Mouse (Mus musculus) urinary bladder, postnatal 14 days (tissue): ENCODE measurements around the gene Pheta2.
"Not testable (repeated sequence)": the region's sequence is repeated elsewhere in the genome, so short reads cannot be mapped to it uniquely, and the experiment has no call there.

Source experiments
- DNase-seq: peaks from one replicate; pipeline ENCODE4 v3.0.0; 2021; ENCODE audit warnings: low spot score

Pheta2 gene

DNA sequence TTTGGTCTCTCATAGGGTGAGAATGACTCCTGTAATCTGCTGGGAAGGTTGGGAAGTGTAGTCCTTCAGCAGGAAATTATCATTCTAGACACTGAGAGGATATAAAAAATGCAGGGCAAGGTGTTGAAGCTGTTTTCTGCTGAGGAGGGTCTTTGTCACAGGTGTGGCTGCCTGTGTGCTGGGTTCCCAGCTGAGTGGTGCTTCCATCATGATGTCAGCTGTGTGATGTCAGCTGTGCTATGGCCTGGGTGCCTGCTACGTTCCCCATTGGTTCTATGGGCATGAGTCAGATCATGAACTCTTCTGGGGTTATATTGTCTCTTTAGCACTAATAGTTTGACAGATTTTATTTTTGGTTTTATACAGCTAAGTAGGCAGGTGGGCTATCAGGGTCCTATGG is 30.1 kb downstream of the Pheta2 start:
- no peak for DNase-seq

- no peak for DNase-seq
Observed at GRCm38 (mm10) chr15:82372446-82372845, 33.7 kb downstream of the Pheta2 start.

DNA sequence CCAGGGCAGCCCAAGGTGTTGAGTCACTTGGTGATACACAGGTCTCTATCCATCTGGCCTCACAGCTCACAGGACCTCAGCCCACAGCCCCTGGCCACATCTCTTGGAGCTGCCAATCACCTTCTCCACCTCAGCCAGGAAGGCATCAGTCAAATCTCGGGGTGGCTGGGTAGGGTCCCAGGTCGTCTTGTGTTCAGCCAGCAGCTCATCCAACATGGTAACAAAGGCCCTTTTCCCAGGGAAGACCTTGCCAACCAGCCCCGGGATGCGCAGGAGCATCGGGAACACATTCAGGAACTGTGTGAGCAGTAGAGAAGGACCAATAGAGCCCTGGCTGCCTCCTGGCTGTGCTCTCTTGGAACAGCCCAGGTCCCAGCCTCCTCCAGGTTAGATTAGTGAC is 34.2 kb downstream of the Pheta2 start:
- no peak for DNase-seq

GRCm38 (mm10) chr15:82374437-82374836 is 35.7 kb downstream of the Pheta2 start:
- DNase-seq = no peak

DNA sequence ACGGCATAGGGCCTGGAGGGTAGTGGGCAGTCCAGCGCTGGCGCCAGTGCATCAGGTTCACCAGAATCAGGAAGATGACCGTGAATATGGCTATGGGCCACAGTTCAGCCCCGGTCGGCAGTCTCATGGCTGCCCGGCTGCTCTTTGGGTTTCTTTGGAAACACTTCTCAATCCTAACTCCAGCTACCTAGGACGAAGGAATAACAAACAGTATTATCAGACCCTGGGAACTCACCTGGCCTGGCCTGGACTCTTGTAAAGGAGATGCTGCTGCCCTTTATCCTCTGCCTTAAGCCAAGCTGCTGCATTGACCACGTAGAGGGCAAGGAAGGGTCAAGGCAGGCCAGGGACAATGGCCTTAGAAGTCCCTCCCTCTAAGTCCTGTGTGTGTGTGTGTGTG is 37.1 kb downstream of the Pheta2 start:
- no peak for DNase-seq

DNA sequence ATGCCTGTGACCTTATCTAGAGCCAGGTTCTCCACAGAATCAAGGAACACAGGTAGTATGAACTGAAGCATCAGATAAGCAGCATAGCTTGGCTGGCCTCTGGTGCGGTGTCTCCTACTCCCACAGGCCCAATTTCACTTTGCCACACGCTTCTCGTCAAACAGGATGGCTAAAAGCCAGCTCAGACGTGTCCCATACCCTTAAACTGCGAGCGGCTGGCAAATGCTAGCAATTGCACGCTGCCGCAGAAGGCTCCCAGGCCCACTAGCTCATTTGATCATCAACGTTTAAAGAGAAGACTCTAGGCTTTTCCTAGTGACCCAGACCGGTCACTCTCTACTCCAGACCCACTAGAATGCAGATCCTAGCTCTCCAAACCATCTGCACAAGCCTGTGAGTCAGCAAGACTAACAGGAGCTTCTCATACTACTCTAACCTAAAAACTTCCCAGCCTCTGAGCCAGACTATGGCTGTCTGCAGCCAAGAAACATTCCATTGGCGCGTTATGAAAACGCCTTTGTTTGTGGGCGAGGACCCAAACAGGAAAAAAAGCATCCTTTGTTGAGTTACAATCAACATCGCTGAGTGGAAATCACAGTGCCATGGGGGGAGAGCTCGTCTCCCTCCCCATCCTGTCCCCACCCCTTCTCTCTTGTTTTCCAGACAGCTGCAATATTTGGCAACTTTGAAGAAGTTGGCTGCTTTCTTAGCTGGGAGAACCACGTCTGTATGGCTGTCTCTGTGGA is 37.8 kb downstream of the Pheta2 start:
- DNase-seq = peak; percentile 58

GRCm38 (mm10) chr15:82377701-82378100 is 39.0 kb downstream of the Pheta2 start:
- DNase-seq = no peak

DNA sequence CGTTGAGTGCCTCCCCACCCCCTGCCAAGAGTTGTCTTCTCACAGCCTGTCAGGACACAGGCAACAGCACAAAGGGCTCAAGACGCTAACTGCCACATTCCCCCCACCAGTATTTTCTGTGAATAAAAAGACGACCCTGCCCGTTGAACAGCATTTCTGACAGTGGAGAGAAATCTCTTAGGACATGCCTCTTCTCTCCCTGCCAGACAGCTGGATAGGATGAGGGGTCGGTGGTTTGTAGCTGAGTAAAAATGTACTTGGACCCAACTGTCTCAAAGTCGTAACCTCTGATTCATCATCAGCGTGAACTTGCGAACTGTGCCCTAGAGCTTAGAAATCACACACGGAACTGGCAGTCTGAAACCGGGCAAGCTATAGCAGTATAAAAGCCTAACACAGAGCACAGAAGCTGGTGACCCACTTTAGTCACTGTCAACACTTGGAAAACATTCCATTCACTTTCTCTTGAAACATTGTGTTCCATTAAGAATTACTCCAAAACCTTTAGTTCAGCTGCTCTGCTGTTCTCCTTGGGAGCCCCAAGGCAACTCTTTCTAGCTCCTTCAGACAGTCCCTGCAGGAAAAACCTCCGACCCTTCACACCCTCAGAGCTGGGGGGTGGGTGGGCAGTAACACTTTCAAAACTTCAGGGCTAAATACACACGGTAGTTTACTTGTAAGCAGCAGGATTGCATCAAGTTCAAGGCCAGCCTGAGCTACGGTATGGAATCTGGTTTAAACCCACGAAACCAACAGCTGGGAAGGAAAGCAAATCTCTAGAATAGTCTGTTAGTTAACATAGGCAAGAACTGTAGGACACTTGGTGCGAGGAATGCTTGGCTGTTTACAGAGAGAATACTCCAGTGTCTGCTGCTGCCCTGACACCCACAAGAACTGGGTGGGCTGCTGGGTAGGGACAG is 39.8 kb downstream of the Pheta2 start:
- no peak for DNase-seq

GRCm38 (mm10) chr15:82379511-82379870 is 40.7 kb downstream of the Pheta2 start:
- no peak for DNase-seq

- peak; percentile 38 for DNase-seq
Observed at GRCm38 (mm10) chr15:82379871-82380713, 41.4 kb downstream of the Pheta2 start, which contains the start of gene Cyp2d22. Gene Cyp2d22 (minus strand): TSS chr15:82380260.

- no peak for DNase-seq
Observed at GRCm38 (mm10) chr15:82380714-82381062, 41.9 kb downstream of the Pheta2 start.

- no peak for DNase-seq
Observed at GRCm38 (mm10) chr15:82382441-82382840, 43.7 kb downstream of the Pheta2 start.

DNA sequence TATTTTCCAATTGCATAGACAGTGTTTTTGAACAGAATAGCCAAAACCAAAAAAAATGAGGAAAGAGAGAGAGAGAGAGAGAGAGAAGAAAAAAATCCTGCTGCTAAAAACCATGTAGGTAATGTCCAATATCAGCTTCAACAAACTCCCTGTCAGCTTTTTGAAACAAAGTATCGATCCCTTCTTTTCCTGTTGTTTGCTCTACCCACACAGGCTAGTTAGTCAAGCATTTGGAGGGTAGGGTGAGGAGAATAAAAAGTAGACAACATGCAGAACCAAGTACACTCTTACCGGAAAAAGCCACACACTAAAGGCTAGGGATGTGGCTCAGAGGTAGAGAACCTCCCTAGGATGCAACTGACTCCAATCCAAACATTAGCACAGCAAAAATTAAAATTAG is 47.0 kb downstream of the Pheta2 start:
- DNase-seq = no peak

DNA sequence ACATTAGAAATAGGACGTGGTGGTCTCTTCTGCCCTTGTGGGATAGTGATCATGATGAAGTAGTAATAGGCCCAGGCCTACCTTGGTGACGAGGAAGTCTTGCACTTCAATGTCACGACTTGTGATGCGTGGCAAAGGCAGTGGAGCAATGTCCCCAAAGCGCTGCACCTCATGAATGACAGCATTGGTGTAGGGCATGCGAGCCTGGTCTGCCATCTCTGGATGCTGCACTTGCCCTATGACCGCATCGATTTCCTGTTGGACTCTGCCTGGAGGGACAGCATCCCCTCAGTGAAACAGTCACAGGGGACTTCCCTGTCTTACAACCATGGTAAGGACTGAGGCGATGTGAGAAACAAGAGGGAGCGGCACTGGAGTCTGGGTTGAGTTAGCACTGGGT is 51.2 kb downstream of the Pheta2 start:
- not testable (repeated sequence) for DNase-seq

DNA sequence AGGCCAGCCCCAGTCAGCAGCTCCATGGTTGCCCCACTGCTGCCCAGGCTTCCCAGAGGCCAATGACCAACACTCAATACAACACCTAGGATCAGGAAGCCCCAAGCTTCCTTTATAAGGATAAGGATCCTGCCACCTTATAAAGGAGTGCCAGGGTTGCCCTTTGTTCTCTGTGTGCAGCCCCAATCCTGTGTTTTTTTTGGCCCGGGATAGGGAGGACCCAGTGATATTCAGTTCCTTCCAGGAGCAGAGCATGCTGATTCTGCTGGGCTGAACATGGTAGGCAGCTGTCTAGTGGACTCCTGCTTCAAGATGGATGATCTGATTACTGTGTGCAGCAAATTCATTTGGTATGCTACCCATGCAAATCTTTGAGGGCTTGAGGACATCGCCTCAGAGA is 55.2 kb downstream of the Pheta2 start, which contains the start of gene Cyp2d11:
Gene Cyp2d11, minus strand, starts transcription at position 101 of the 400 bp plus-strand sequence.
- not testable (repeated sequence) for DNase-seq
